Mouse (Mus musculus): Measurements from ENCODE around the gene Uhrf1.
A peak's percentile ranks its signal among the peaks of the same experiment; 100 is the strongest.

GRCm38 (mm10) chr17:56255429-56255828, 47.7 kb upstream of the Uhrf1 start:
- TF ChIP-seq POLR2A (IDR thresholded peaks at IDR 0.05; ENCODE audit: control insufficient read depth in 1 of 2, insufficient read depth in 1 of 2, low read depth in 1 of 2, low read length in 2 of 2, poor library complexity in 1 of 2) (no peak), CTCF (IDR thresholded peaks at IDR 0.05 in 2 of 3, conservative IDR thresholded peaks at IDR 0.05 in 1 of 3; ENCODE audit: control insufficient read depth in 1 of 3, insufficient read depth in 1 of 3, low read depth in 2 of 3, low read length in 3 of 3, poor library complexity in 1 of 3, severe bottlenecking in 1 of 3) (peak; percentile 28 to 79 (median 60)), GABPA (IDR thresholded peaks at IDR 0.05; ENCODE audit: low read depth, low read length) (no peak), TCF12 (IDR thresholded peaks at IDR 0.05; ENCODE audit: low read depth, low read length) (no peak), MAFK (IDR thresholded peaks at IDR 0.05; ENCODE audit: borderline replicate concordance, low read depth, low read length) (no peak), SIN3A (IDR thresholded peaks at IDR 0.05; ENCODE audit: low read length) (no peak), MAX (IDR thresholded peaks at IDR 0.05; ENCODE audit: low read length) (peak; percentile 67), POLR2AphosphoS2 (IDR thresholded peaks at IDR 0.05; ENCODE audit: low read length) (no peak), NRF1 (IDR thresholded peaks at IDR 0.05; ENCODE audit: insufficient read depth, low read depth, low read length, poor library complexity, severe bottlenecking) (no peak), BHLHE40 (IDR thresholded peaks at IDR 0.05; ENCODE audit: borderline replicate concordance, low read depth, low read length) (peak; percentile 10; the same call in 1 of the 2 replicates), EP300 (IDR thresholded peaks at IDR 0.05; ENCODE audit: low read depth in 1 of 2, low read length in 2 of 2) (no peak)
